Mouse (Mus musculus): ENCODE data around the gene Atp2b1. TPM values are rescaled to one million over a fixed set of nuclear protein-coding genes. Genes with fewer than 3 reads are reported as not detected.

Atp2b1 gene
- 1,000 to 10,000 TPM in 3 of 26 experiments, 100 to 1,000 TPM in 23; 379 to 1,083 (median 632) TPM for total RNA-seq (2018; cell fraction: chromatin; rRNA removed)
- total RNA-seq (2018; cell fraction: cytosol; rRNA removed) = 100 to 1,000 TPM in 22 of 26 experiments, 10 to 100 TPM in 4; 93.4 to 277 (median 163) TPM
- 100 to 1,000 TPM; 320 to 861 (median 504) TPM for total RNA-seq (2018; cell fraction: nucleus; rRNA removed)
- polyA plus RNA-seq (2018) = 95.0 to 177 TPM (median 143 TPM) in 3 replicates

- Histone ChIP-seq H3K4me3 (ENCODE audit: inconsistent target) (peak within 1 kb of the TSS; percentile 83), H3K27ac (peak within 1 kb of the TSS; percentile 80)
- under 1% methylated on average over 80 of the region's 120 CpGs for WGBS (ENCODE audit: missing documents)
These were observed at the start of gene Atp2b1 for GRCm38 (mm10) chr10:98913961-98914809. Gene Atp2b1, plus strand, starts transcription at chr10:98914406.

GRCm38 (mm10) chr10:98864851-98865250 is 49.4 kb upstream of the Atp2b1 start:
- no peaks in the 10 kb centered on the region for H3K36me3 ChIP-seq (ENCODE audit: inconsistent target)
- no peaks in the 10 kb centered on the region for H3K79me2 ChIP-seq (ENCODE audit: inconsistent target)
- H3K4me3 ChIP-seq (ENCODE audit: inconsistent target) = no peak overlapping the region
- WGBS (ENCODE audit: missing documents) = 93% methylated on average over 3 of the region's 3 CpGs
- H3K27ac ChIP-seq = no peak overlapping the region

More at GRCm38 (mm10) chr10:98913961-98914809, at the start of gene Atp2b1:
- H3K36me3 ChIP-seq (ENCODE audit: inconsistent target) = no peaks in the 10 kb centered on the region
- peaks cover 38% of the 10 kb centered on the region for H3K79me2 ChIP-seq (ENCODE audit: inconsistent target)

- no peaks in the 10 kb centered on the region for H3K36me3 ChIP-seq (ENCODE audit: inconsistent target)
- 93% methylated on average over 5 of the region's 5 CpGs for WGBS (ENCODE audit: missing documents)
- no peak overlapping the region for H3K4me3 ChIP-seq (ENCODE audit: inconsistent target)
- no peak overlapping the region for H3K27ac ChIP-seq
- no peaks in the 10 kb centered on the region for H3K79me2 ChIP-seq (ENCODE audit: inconsistent target)
These were observed 47.3 kb upstream of the Atp2b1 start for GRCm38 (mm10) chr10:98866836-98867370.

DNA sequence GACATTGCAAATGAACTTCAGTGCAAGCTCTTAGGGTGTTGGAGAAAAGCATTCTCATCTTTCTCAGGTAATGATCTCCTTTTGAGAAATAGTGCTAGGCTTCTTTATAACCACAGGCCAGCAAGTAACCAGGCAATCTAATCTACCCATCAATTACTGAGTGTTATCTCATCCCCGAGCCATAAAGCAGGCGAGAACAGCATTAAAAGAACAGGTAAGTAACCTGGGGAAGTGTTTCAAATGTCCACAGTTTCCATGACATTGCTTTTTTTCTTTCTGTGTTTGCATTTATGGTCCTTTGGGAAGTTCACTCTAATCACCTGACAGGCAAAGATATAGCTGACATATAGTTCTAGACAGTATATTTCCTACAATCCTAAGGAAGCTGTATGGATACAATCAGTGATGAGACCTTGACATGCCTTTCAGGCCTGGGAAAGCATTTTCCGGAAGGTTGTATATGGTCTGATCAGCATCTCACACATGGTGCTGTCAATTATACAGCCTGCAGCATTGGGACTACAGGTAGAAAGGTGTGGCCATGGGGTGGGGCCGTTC is 45.8 kb upstream of the Atp2b1 start:
- no peak overlapping the region for H3K27ac ChIP-seq
- H3K79me2 ChIP-seq (ENCODE audit: inconsistent target) = no peaks in the 10 kb centered on the region
- H3K36me3 ChIP-seq (ENCODE audit: inconsistent target) = no peaks in the 10 kb centered on the region
- WGBS (ENCODE audit: missing documents) = 93% methylated on average over 4 of the region's 4 CpGs
- no peak overlapping the region for H3K4me3 ChIP-seq (ENCODE audit: inconsistent target)

GRCm38 (mm10) chr10:98877855-98878254 is 36.4 kb upstream of the Atp2b1 start:
- 71% methylated on average over 3 of the region's 3 CpGs for WGBS (ENCODE audit: missing documents)
- Histone ChIP-seq H3K79me2 (ENCODE audit: inconsistent target) (no peaks in the 10 kb centered on the region; the same call in 1 of the 2 replicates), H3K4me3 (ENCODE audit: inconsistent target) (no peak overlapping the region), H3K27ac (peak overlapping the region; percentile 95), H3K36me3 (ENCODE audit: inconsistent target) (no peaks in the 10 kb centered on the region)

GRCm38 (mm10) chr10:98878636-98879035 is 35.6 kb upstream of the Atp2b1 start:
- no peaks in the 10 kb centered on the region for H3K36me3 ChIP-seq (ENCODE audit: inconsistent target)
- H3K79me2 ChIP-seq (ENCODE audit: inconsistent target) = no peaks in the 10 kb centered on the region; the same call in 1 of the 2 replicates
- no peak overlapping the region for H3K4me3 ChIP-seq (ENCODE audit: inconsistent target)
- WGBS (ENCODE audit: missing documents) = 60% methylated on average over 2 of the region's 2 CpGs
- peak overlapping the region; percentile 95 for H3K27ac ChIP-seq

DNA sequence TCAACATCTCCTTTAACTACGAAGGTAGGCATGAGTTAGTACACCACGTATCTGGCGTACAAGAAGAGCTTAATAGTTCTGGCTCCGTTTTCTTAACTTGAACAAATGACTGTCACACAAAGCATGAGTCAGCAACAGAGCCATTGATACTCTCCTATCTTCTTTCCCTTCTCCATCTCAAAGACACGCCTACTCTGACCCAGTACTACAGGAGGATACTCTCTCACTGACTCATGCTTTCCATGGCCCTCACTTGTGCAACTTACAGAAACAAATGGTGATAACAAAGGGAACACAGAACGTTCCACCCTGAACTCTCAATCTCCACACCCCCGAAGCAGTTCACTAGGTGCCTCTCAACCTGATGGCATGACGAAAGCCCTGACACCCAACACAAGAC is 34.1 kb upstream of the Atp2b1 start:
- WGBS (ENCODE audit: missing documents) = 50% methylated on average over 8 of the region's 8 CpGs
- no peaks in the 10 kb centered on the region for H3K36me3 ChIP-seq (ENCODE audit: inconsistent target)
- H3K27ac ChIP-seq = peak overlapping the region; percentile 95
- no peak overlapping the region for H3K4me3 ChIP-seq (ENCODE audit: inconsistent target)
- H3K79me2 ChIP-seq (ENCODE audit: inconsistent target) = no peaks in the 10 kb centered on the region; the same call in 1 of the 2 replicates

- H3K4me3 ChIP-seq (ENCODE audit: inconsistent target) = no peak overlapping the region
- H3K27ac ChIP-seq = peak overlapping the region; percentile 95
- no peaks in the 10 kb centered on the region for H3K36me3 ChIP-seq (ENCODE audit: inconsistent target)
- H3K79me2 ChIP-seq (ENCODE audit: inconsistent target) = no peaks in the 10 kb centered on the region; the same call in 1 of the 2 replicates
- WGBS (ENCODE audit: missing documents) = 0% methylated on average over 2 of the region's 2 CpGs
These were observed 33.5 kb upstream of the Atp2b1 start for GRCm38 (mm10) chr10:98880711-98881110.

GRCm38 (mm10) chr10:98881492-98881891 is 32.7 kb upstream of the Atp2b1 start:
- H3K36me3 ChIP-seq (ENCODE audit: inconsistent target) = no peaks in the 10 kb centered on the region
- no peak overlapping the region for H3K4me3 ChIP-seq (ENCODE audit: inconsistent target)
- WGBS (ENCODE audit: missing documents) = 27% methylated on average over 6 of the region's 6 CpGs
- H3K27ac ChIP-seq = peak overlapping the region; percentile 95
- H3K79me2 ChIP-seq (ENCODE audit: inconsistent target) = no peaks in the 10 kb centered on the region; the same call in 1 of the 2 replicates

- H3K27ac ChIP-seq = peak overlapping the region; percentile 95; the same call in 1 of the 2 replicates
- no peak overlapping the region for H3K4me3 ChIP-seq (ENCODE audit: inconsistent target)
- no peaks in the 10 kb centered on the region for H3K36me3 ChIP-seq (ENCODE audit: inconsistent target)
- no peaks in the 10 kb centered on the region; the same call in 1 of the 2 replicates for H3K79me2 ChIP-seq (ENCODE audit: inconsistent target)
- 94% methylated on average over 4 of the region's 5 CpGs for WGBS (ENCODE audit: missing documents)
These were observed 31.6 kb upstream of the Atp2b1 start for GRCm38 (mm10) chr10:98882587-98882986.

DNA sequence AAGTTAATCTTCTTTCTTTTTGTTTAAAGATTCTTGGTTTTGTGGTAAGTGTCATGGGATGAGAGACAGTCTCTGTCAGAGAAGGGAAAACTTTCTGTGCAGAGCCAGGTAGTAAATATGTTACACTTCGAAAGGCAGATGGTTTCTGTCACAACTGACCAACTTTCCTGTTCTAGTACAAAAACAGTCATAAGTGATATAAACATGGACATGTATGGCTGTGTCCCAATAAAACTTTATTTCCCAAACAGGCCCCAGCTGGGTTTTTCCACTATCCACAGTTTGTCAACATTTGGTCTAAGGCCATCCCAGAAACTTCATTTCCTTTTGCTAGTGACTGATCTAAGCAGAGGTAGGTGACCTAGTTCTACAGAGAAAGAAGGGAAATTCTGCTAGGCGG is 29.8 kb upstream of the Atp2b1 start:
- H3K36me3 ChIP-seq (ENCODE audit: inconsistent target) = no peaks in the 10 kb centered on the region
- H3K27ac ChIP-seq = no peak overlapping the region
- H3K79me2 ChIP-seq (ENCODE audit: inconsistent target) = no peaks in the 10 kb centered on the region
- no peak overlapping the region for H3K4me3 ChIP-seq (ENCODE audit: inconsistent target)
- WGBS (ENCODE audit: missing documents) = 100% methylated on average over 2 of the region's 2 CpGs

DNA sequence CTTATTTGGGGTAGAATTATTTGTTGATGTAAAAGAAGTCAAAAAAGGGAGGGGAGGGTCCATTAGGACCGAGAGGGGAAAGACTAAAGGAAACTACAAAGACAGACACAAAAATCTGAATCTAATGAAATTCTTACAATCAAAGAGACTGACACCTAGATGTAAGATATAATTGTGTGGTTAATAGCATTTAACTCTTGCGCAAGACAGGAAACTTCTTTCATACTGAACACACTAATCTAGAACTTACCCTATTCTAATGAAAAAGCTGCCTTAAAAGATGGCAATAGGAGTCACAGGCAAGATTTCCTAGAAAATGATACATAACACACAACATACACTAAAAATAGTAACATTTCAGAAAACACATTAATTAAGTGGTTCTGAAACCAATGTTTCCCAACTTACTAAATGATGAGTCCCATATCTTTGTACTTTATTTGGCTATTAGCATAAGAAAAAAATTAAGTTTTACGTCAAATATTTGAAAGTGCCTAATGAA is 27.4 kb upstream of the Atp2b1 start:
- Histone ChIP-seq H3K79me2 (ENCODE audit: inconsistent target) (no peaks in the 10 kb centered on the region), H3K27ac (no peak overlapping the region), H3K36me3 (ENCODE audit: inconsistent target) (no peaks in the 10 kb centered on the region), H3K4me3 (ENCODE audit: inconsistent target) (no peak overlapping the region)
- WGBS (ENCODE audit: missing documents) = 88% methylated on average over 3 of the region's 3 CpGs

GRCm38 (mm10) chr10:98891361-98891760 is 22.8 kb upstream of the Atp2b1 start:
- no peaks in the 10 kb centered on the region for H3K36me3 ChIP-seq (ENCODE audit: inconsistent target)
- WGBS (ENCODE audit: missing documents) = 95% methylated on average over 4 of the region's 4 CpGs
- no peak overlapping the region for H3K4me3 ChIP-seq (ENCODE audit: inconsistent target)
- no peaks in the 10 kb centered on the region for H3K79me2 ChIP-seq (ENCODE audit: inconsistent target)
- H3K27ac ChIP-seq = no peak overlapping the region

- 28% methylated on average over 8 of the region's 8 CpGs for WGBS (ENCODE audit: missing documents)
- H3K36me3 ChIP-seq (ENCODE audit: inconsistent target) = no peaks in the 10 kb centered on the region
- H3K27ac ChIP-seq = peak overlapping the region; percentile 95
- H3K79me2 ChIP-seq (ENCODE audit: inconsistent target) = no peaks in the 10 kb centered on the region
- H3K4me3 ChIP-seq (ENCODE audit: inconsistent target) = no peak overlapping the region
These were observed 16.7 kb upstream of the Atp2b1 start for GRCm38 (mm10) chr10:98897507-98897906.
